Mouse (Mus musculus) C2C12 (cell line): ENCODE measurements around the gene Unc45a.
A peak's percentile ranks its signal among the peaks of the same experiment; 100 is the strongest.

Source experiments
- CTCF ChIP-seq: IDR thresholded peaks from one replicate; pipeline ENCODE4 v1.5.1; 2011; ENCODE audit not compliant: control insufficient read depth, insufficient read depth, insufficient read length
- MAX ChIP-seq: IDR thresholded peaks from one replicate; pipeline ENCODE4 v1.6.1; 2011; ENCODE audit warnings: mild to moderate bottlenecking, control low read depth
- USF1 ChIP-seq: IDR thresholded peaks from one replicate; pipeline ENCODE4 v1.6.1; 2011; ENCODE audit warnings: low read depth, mild to moderate bottlenecking, control low read depth, moderate library complexity

DNA sequence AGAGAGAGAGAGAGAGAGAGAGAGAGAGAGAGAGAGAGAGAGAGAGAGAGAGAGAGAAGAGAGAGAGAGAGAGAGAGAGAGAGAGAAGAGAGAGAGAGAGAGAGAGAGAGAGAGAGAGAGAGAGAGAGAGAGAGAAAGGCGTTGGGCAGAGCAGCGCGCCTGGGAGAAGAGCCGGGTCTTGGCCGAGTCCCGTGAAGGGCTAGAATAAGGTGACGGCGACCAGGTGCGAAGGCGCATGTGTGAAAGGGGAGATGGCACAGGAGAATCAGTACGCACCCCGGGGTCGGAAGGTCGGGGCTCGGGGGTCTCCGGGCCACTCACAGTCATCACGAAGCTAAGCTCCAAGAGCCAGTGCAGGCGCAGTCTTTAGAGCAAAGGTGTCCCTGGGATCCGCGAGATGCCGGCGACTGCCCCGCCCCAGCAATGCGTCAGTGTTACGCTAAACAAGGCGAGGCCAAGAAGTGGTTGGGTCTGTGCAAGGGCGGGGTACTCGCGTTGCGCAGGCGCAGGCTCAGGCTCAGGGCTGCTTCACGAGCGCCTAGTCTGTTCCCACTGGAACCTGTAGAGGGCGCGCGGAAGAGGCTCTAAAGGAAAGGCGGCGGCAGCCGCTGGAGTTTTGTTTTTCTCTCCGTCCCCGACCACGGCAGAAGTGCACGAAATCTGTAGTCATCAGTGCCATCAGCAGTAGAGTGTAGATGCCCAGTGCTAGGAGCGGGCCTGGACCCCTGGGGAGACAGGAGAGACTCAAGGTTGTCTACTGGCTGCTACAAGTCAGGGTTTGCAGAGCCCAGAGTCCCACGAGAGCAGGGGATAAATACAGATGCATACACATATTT lies 794 bp downstream of the Unc45a start:
- TF ChIP-seq CTCF: peak; percentile 40
- no peak for TF ChIP-seq USF1
- no peak for TF ChIP-seq MAX
